Mouse (Mus musculus): ENCODE results near the gene Cbwd1. TPM values are rescaled to one million over a fixed set of nuclear protein-coding genes. Genes with fewer than 3 reads are reported as not detected.

The Cbwd1 gene
- 10 to 100 TPM; 13.6 to 15.2 TPM for total RNA-seq (2021)
- long read RNA-seq, experiment 1, transcript Cbwd1-201 (15 exons, 1,929 nt): major isoform, 14 of 23 reads
- long read RNA-seq, experiment 1, partial matches to known transcripts: 1 of 23 reads
- long read RNA-seq, experiment 1, other reads (novel, unspliced or antisense): 8 of 23 reads
- long read RNA-seq, experiment 2, transcript Cbwd1-201 (15 exons, 1,929 nt): major isoform, 11 of 17 reads
- long read RNA-seq, experiment 2, partial matches to known transcripts: 0 of 17 reads
- long read RNA-seq, experiment 2, other reads (novel, unspliced or antisense): 6 of 17 reads

DNA sequence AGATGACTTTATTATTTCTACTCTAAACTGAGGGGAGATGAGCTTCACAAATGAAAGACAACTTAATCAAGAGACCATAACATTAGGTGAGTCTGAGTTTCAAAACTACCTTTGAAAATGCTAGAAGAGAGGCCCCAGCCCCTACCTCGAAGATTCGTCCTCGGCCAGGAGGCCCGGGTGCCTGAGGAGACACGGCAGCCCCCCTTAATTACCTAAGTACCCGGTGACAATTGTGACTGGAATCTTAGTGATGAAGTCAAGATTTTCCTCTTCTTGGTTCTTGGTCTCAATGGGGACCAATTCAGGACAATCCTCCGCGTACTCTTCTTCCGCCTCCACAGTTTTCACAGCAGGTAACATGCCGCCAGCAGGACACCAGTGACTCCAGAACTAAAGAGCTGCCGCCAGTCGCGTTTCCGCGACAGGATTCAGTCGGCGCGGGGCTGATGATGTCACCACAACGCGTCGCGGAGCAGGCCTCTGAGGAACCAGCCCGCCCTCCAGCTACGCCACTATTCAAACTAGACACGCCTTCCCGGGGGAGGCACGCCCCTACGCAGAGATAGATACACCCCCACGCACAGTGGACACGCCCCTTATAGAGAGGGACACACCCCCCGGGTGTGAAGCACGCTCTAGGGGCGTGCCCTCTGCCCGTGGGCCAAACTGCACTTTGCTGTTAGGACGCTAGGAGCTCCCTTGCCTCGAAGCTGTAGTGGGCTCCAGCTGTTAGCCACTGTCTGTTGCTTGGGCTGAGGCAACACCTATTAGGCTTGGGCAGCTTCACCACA, at the start of gene Cbwd1:
Gene Cbwd1 (minus strand): TSS at position 439 of the 791 bp plus-strand sequence.
- peak; percentile 96 for DNase-seq

DNA sequence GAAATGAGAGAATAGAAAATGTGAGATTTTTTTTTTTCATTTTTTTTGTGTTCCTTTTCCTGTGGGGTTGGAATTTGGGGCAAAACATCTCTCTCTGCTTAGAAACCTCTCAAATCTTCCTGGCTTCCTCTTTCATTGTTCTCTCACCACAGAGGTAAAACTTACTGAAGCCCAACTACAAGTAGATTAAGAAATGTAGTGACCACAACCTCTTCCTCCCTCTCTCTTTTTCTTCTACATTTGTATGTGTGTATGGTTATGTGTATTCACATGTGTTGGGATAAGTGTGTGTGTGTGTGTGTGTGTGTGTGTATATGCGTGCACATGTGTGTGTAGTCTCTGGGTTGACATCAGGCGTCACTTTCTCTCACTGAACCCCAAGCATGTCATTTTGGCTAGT, 47.1 kb upstream of the Cbwd1 start:
- no peak for DNase-seq

DNA sequence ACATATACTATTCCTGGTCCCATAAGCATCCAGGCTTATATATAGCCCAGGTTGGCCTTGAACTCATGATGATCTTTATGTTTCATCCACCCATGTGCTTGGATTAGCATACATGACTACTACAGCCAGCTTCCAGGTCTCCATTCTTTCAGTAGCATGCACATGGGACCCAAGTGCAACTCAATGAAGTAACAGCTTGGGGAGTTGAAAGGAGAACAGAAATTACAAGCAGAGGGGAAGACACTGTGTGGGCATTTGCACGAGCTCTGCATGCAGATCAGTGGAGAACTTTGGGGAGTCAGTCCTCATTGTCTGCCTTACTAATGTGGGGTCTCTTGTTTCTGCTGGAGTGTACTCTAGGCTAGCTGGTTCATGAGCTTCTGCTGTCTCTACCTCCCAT, 45.3 kb upstream of the Cbwd1 start:
- no peak for DNase-seq

DNA sequence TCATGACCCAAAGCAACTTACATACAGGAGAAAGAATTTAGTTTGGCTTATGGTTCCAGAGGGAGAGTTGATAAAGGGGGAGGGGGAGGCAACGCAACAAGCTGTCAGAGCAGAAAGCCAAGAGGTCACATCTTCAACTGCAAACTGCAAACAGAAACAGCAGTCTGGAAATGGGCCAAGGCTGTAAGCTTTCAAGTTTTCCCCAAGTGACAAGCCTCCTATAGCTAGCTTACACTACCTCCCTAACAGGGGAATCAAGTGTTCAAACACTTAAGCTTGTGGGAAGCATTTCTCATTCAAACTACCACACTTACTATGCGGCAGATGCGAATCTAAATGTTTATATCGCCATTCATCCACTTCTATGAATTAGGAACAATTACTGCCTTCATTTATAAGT, 42.4 kb upstream of the Cbwd1 start:
- DNase-seq: no peak

DNA sequence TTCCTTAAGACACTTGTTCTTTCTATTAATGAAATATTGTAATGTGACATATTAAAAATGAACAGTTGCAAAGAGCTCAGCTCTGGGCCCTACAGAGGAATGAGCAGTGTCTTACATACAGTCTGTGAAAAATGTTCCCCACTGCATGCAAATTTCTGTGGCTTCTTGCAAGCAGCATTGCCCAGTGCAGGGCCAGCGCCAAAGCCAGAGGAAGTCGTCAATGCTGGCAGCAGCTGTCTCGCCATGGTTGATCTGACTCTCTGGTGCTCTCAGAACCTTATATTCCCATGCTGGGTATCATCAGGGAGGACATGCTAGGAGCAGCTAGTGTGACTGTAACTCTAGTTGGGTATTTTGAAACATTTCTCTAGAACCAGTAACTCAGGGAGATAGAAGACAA, 41.4 kb upstream of the Cbwd1 start:
- no peak for DNase-seq

DNA sequence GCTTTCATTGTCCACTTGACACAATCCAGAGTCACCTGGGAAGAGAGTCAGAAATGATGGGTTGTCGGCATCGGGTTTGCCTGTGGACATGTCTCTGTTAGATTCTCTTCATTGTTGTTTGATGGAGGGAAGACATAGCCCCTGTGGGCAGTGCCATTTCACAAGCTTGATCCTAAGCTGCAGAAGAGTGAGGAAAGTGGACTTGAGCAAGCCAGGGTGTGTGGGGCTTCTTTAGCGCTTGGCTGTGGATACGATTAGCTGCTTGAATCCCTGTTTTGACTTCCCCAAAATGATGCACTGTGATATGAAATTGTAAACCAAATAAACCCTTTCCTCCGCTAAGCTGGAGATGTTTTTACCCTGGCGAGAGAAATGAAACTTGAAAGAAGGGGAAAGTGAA, 40.6 kb upstream of the Cbwd1 start:
- DNase-seq: no peak

DNA sequence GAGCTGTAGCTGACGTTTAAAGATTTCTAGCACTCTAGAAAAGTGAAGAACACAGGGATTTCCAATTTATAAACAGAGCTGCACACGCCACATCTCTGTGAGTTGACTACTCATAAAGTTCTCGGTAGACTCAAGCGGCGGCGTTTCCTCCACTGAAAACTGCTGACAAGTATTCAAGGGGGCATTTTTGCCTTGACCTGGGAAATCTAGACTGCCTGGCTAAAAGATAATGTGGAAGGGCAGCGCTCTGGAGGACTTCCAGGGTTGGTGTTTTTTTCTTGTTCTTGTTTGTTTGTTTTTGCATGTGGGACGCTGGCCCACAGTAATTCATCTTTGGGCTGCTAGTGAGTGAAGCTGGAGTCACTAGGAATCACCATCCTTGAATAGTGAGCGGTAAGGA, 38.7 kb upstream of the Cbwd1 start:
- DNase-seq: no peak

DNA sequence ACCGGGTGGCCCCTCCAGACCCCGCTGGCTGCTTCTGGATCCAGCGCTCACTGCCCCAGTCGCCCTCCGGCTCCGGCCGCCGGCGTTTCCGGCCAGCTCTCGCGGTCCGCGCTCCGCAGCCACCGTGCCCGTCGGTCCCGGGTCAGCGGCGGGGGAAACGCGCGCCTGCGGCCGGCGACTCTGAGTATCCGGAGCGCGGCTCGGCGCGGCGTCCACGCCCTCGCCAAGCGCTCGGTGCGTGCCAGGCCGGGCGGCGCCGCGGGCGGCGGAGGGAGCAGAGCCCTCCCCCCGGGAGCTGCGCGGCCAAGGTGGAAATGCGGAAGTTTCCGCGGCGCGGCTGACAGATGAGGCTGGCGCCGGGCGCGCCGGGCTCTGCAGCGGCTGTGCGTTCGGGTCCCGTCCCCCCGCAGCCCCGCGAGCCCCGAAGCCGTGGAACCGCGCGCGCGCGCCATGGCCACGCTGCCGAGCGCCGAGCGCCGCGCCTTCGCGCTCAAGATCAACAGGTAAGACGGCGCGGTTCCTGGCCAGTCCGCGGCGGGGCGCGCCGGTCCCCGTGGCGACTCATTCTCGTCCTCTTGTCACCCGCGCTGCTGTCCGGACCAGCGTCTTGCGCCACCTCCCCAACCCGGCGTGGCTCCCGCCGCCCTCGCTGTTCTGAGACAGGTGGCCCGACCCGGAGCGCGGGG, 37.9 kb upstream of the Cbwd1 start, which contains the start of gene Dock8:
Gene Dock8 (plus strand): TSS at position 334 of the 686 bp plus-strand sequence.
- DNase-seq: peak; percentile 71

DNA sequence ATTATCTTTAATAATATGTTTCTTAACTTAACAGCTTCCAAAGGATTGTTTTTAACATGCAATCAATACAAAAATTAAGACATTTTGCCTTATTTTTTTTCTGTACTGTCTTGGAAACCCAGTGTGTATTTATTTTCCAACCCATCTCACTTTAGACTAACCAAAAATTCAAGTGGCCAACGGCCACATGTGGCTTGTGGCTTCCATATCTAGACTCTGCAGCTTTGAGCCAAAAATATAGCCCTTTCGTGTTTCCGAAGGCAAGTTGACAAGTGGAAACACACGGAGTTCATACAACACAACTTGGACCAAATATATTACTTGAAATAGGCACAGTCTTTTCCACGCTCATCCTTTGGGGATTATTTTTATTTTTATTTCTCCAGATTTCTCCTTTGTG, 37.2 kb upstream of the Cbwd1 start:
- DNase-seq: no peak

DNA sequence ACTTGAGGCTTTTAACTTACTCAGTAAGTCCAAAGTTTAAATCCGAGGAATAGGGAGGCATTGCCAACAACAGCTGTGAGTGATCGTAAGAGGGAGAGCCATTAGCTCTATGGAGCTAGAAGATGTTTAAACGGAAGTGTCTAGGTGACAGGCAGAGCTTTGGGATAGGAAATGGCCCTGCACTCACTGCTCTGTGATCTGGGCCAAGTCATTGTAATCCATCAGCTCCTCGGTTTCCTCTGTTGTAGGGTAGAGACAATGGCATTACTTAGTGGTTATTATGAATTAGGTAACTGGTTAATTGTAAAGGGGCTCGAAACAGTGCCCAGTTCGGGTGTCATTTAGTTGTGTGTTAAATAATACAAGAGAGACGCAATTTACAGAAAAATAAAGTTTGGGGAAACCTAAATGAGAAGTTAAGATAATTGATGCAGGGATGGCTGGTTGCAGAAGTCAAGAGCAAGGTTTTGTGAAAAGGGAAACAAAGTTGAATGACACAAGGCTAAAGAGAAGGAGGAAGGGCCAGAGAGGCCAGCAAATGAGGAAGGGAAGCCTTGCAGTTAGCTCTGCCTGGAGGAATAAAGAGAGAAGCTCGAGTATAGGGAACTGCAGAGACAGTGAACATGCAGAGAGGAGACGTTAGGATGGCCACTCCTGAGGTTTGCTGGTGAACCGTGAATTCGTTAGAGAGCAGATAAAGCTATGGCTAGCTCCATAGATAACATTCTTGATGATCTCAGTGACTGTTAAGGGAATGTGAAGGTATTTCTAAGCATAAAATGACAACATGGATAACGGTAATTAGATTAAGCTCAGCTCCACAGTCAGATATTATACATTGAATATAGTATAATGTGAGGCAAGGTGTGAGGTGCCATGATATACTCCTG, 35.6 kb upstream of the Cbwd1 start:
- no peak for DNase-seq

DNA sequence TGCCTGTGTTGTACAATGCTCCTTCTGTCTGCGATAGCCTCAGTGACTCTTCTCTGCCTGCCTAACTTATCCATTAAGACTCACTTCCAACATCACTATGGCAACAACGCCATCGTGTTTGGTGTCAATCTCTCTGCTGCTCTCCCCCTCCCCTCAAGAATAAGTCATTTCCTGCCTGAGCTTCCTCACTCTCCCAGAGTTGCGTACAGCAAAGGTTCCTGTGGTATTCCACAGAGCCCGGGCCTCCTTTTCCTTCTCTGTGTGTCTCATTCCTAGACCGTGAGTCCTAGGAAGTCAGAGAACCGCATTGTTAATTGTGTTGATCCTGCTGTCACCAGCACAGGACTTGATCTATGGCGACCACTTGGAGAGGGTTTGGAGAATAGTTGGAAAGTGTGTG, 33.5 kb upstream of the Cbwd1 start:
- DNase-seq: no peak

DNA sequence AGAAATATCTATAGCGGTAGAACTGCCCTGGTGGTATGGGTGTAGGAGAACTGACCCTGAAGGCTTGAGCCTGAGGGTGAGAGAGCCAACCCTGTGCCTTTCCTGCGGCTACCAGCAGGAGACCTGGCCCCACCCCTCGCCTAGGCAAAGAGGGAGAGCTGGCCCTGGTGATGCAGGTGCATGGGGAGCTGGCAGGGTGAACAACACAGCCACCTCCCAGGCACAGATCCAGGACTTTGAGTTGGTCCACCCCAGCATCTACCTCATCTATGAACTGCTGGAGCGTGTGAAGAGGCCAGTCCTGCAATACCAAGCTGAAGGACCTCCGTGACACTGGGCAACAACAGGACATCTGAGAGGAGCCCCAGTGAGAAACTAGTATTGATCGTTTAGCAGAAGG, 32.1 kb upstream of the Cbwd1 start:
- no peak for DNase-seq

DNA sequence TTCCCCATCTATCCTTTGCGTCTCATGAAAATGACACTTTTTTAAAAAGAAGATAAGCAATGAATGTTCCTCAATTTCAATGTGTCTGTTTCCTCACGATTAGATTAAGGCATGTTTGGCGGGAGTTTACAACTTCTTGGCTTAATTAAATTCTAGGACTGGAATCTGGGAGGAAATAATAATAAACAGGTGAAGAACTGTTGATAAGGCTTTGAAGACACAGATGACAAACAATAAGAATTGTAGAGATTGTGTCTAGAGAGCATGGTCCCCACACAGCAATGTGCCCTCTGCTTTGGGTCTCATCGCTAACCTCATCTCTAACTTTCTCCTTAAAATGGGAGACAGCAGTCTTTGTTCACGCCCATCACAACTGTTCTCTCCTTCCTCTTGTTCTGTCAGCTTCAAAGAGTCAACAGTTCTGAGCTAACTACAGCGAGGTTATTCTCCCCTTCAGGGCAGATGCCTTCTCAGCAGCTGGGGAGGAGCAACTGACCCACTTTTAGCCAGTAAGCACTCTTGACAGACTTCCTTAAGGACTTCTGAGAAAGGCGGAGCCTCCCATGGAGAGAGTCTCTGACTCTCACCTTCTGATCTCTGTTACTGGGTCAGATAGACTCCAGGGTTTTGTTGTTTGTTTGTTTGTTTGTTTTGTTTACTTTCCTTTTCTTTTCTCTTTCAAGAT, 28.9 kb upstream of the Cbwd1 start:
- no peak for DNase-seq

DNA sequence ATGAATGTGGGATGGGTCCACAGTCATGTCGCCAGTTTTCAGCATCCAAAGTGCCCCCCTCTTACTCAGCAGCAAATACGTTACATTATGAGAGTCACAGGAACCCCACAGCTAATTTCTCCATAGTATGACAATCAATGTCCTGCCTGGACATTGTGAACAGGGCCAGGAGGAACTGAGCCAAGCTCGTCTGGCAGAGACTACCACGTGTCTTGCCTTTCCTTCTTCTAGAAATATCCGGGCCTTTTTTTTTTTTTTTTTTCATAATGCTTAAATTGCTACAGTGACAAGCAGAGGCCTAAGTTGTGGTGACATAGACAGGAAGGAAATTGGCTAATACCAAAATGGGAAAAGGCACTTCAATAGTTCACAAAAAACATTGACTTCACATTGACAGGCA, 27.4 kb upstream of the Cbwd1 start:
- DNase-seq: no peak

DNA sequence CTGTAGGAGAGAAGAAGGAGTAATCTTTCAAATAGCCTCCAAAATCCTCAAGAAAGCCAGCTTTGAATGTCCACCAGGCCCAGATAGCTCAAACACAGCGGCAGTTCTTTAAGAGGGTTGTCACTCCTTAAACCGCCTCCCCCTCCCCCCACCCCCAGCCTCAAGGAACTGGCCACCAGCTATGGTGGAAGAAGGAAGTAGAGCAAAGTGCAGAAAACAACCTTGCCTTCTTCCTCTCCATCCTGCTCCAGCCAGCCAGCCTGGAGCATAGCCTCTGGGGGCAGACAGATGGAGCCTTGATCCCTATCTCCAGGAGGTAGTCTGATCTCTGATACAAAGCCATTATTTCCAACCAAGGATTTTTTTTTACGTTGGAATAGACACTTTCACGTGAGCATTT, 25.9 kb upstream of the Cbwd1 start:
- DNase-seq: no peak

DNA sequence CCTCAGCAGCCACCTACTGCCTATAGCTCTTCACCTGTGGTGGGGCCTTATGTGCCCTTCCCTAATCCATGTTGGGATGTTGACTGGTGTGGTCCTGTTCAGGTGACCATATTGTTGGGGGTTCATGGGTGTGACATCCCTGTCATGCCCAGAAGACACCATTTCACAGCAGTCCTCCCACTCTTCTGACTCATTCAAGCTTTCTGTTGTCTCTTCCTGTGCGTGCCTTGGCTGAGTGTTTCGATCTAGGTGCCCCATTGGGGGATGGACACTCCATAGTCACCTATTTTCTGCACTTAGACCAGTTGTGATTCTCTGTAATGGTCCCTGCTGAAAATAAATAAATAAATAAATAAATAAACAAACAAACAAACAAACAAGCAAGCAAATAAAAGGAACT, 23.6 kb upstream of the Cbwd1 start:
- no peak for DNase-seq

DNA sequence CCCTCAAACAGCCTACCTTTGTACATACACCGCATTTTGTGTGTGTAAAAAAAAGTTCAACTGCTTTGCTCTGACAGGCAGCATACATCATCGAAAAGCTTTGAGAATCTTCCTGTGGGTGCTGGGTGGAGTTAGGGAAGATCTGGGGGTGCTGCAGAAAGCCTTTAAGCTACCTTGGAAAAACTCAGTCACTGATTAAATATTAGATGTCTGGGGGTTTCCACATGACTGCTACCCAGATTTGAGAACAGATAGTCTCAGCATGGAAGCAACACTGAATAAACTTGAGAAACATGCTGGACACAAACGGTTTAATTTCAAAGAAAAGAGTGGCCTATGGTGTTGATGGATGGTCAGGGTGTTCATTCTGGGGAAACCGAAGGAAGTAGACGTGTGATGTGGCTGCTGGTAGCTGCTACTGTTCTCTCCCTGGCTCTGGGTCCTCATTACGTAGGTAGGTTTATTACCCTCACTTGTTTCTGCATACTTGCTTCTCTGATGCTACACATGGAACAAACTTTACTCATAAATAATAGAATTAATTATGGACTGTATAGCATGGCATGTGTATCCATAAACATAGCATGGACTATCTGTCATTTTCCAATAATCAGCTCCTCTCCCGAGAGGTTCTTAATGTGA, 22.6 kb upstream of the Cbwd1 start:
- DNase-seq: no peak

DNA sequence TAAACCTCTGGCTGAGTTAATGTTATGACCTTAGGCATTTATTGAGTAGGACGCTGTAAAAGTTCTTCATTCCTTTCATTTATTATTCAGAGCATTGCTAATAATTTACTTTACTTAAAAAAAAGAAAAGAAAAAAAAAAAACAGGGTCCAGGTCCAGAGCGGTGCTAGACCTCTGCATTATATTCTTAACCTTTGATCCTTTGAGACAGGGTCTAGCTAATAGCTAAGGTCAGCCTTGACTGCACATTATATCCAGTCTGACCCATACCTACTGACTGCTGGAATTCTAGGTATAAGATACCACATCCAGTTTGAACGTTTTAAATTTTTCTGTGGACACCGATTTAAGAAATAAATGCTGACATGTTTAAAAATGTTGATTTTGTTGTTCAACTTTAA, 21.6 kb upstream of the Cbwd1 start:
- DNase-seq: no peak

DNA sequence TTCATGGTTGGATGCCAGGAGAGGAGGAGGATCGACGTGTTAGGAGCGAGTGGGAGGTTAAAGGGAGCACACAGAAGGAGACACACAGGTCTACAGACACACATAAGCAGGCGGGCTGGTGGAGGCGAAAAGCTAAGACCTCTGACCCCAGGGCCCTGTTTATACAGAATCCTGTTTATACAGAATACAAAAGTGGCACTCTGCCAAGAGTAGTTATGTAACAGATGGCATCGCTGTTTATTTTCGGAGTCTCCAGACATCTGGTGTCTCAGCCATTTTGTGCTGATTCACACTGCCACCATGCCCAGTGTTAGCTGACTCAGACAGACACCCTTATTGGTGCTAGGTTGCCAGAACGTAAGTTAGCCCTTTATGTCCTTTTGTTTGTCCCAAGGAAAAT, 19.9 kb upstream of the Cbwd1 start:
- DNase-seq: no peak

DNA sequence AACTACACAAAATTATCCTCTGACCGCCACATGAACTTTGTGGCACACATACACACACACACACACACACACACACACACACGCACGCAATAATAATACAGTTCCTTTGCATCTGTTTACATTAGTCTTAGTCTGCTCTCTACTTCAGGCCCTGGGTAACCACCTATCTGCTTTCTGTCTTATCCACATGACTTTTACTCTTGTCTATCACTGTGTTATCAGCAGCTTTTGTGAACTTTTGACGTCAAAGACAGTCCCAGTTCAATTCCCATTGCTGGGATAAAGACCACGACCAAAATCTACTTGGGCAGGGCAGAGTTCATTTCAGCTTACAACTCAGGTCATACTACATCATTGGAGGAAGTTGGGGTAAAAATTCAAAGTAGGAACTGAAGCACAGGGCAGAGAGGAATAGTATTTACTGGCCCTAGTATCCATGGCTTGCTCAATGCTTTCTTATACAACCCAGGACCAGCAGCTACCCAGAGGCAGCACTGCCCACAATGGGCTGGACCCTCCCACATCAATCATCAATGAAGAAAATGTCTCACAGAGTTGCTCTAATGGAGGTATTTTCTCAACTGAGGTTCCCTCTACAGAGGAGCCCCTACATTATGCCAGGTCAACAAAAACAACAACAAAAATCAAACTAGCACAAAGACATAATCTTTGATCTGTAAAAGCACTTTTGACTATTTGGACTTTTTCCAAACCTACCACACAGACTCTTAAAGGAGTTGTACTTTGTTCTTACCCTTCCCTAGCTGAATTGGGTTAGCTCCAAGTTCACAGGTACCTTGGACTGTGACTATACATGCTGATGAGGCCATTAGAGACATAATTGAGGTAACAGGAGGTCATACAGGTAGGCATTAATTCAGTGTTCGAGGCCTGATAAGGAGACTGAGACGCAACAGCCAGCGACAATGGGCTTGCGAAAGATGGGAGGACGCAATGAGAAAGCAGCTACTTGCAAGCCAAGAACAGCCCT, 17.7 kb upstream of the Cbwd1 start:
- no peak for DNase-seq

Data from gastrocnemius, postnatal 25 days (tissue).